Mouse (Mus musculus): ENCODE measurements around the gene Bsx. TPM values are rescaled to one million over a fixed set of nuclear protein-coding genes. Genes with fewer than 3 reads are reported as not detected.

Bsx gene
- total RNA-seq, 2 experiments from 2014 or later: not detected

- DNase-seq (ENCODE audit: low spot score in 2 of 2): no peak
Measured at GRCm38 (mm10) chr9:40885669-40886068, 11.7 kb downstream of the Bsx start.

GRCm38 (mm10) chr9:40889389-40889788 is 15.5 kb downstream of the Bsx start:
- no peak for DNase-seq (ENCODE audit: low spot score in 2 of 2)

DNA sequence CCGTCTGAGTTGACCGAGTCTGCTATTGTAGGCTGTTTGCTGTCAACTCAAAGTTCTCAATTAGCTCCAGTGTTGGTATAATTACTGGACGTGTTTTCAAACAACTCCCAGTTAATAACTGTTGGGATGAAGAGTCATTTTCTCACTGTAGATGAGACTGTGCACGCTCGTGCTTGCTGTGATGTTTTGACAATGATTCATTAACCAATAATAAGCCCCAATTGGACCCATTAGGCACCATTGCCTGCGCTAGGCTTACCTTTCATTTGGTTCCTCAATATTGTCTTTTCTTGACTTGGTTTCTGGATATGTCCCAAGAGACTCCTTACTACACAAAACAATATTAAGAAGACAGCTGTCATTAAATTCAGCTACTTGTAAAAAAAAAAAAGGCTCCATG is 18.5 kb downstream of the Bsx start:
- DNase-seq (ENCODE audit: low spot score in 2 of 2): no peak

DNA sequence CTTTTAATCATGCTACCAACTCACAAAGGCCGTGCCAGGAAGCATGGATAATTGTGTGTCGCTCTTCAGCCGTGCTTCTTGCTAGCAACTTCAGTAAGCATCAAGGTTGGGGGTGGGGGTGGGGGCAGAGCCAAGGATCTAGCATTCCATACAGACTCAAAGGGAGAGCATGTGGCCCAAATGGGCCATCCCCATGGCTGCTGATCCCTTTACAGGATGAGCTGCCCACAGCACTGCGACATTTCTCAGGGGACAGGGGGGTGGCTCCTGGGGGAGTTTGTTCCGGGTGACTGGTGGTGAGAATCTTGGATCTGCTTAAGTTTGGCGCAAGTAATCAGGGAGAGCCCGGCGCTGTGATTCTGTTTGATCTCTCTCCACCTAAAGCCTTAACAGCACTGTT is 33.5 kb downstream of the Bsx start:
- no peak for DNase-seq (ENCODE audit: low spot score in 2 of 2)

DNA sequence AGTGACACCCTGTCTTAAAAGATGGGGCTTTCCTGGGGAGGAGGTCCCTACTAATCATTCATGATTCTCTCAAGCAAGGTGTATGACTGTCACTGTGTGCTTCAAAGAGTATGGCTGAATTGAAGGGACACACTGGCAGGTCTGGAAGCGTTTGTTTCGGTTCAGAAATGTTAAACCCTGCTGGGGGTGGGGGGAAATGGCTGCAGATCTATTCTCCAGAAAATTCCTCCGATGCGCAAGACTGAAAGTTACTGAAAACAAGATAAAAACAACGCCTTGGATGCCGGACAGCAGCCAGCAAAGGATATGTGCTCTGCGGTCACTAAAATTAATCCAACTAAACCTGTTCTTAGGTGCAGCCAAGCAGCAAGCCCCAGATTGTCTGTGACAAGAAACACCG is 34.5 kb downstream of the Bsx start:
- no peak for DNase-seq (ENCODE audit: low spot score in 2 of 2)

GRCm38 (mm10) chr9:40908915-40909314 is 35.0 kb downstream of the Bsx start:
- DNase-seq (ENCODE audit: low spot score in 2 of 2): no peak

GRCm38 (mm10) chr9:40917871-40918613 is 44.1 kb downstream of the Bsx start:
- no peak for DNase-seq (ENCODE audit: low spot score in 2 of 2)

DNA sequence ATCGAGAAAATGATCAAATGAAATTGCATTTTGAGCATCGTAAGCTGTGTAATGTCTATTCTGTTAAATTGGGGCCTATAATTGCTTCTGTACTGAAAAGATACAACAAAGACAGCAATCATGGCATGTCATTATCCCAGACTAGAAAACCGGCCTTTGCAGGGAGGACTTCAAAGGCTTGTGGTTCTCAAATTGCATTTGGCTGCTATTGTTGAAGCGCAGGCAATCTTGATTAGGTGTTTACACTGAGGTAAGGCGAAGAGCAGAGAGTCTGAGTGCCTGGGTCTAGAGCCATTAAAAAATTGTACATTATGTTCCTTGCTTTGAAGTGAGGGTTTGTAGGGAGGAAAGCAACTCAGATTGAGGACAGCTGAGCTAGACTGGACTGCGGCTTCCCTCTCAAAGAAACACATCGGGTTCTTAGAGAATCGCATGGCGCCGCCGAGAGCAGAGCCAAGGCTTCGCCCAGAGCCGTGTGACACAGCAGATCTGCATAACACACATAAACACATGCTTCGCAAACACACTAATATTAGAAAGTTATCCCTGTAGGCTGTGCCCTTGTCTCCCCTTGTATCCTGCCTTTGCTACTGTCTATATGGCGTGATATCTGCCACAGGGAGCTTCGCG is 53.5 kb downstream of the Bsx start:
- DNase-seq (ENCODE audit: low spot score in 2 of 2): no peak

Other genes with a start within 250 kb of the Bsx start
- not detected for gene Gm21915, start 203.5 kb upstream of the Bsx start, total RNA-seq (2021)
- 10 to 100 TPM; 31.1 to 31.8 TPM for gene Clmp, start 188.2 kb upstream of the Bsx start, total RNA-seq (2021)
- gene Hspa8, start 73.1 kb upstream of the Bsx start, total RNA-seq (2021): 1,000 to 10,000 TPM; 1,335 to 1,352 TPM
- not detected for gene Jhy, start 90.0 kb downstream of the Bsx start, total RNA-seq (2021)
- under 1 TPM; 0.10 to 0.29 TPM for gene Crtam, start 130.5 kb downstream of the Bsx start, total RNA-seq (2021)